Mouse (Mus musculus): Measurements from ENCODE around the gene Fam102b. TPM values are rescaled to one million over a fixed set of nuclear protein-coding genes. Genes with fewer than 3 reads are reported as not detected.

The Fam102b gene
- polyA plus RNA-seq, 1 experiment = 13.6 TPM

DNA sequence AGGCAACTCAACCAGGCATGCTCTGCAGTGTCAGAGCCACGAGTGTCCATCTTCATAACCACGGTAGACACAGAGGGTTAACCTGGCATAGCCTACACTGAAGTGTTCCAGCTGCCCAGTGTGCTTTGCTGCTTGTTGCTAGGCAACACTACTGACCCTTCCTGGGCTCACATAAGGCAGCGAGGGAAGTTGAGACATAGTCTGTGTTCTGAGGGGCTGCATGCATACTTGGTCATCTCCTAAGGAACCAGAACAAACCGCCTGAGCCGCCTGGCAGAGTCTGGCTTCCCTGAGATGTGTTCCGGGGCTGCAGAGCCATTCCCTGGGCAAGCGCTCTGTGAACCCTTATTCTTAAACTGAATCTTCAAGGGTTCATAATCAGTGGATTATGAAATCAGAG lies 66.2 kb downstream of the Fam102b start:
- DNase-seq (ENCODE audit: low read depth) = no peak

DNA sequence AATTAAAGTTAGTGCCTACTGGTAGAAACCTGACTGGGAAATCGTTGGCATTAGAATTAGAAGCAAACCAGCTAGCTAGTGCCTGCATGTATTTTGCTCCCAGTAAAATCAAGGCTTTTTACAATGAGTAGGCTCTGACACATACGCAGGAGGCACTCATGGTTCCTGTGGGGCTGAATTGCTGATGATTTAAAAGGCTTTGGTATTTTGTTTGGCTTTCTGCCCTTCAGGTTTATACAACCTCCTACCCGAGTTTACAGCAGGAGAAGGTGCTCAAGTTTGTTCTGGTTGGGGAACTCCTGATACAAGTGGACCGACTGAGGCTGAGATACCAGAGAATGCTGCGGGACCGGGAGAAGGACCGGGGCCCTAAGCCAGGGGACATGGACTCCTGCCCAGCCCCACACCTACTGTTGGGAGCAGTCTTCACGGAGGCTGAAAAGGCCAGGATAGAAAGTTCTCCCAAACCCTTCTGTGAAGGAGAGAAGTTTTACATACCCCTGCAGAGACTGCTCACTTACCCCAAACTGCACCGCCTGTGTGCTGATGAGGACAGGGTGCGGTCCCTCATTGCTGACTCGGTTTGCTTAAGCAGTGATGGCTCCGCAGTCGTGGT lies 67.6 kb downstream of the Fam102b start:
- no peak for DNase-seq (ENCODE audit: low read depth)

DNA sequence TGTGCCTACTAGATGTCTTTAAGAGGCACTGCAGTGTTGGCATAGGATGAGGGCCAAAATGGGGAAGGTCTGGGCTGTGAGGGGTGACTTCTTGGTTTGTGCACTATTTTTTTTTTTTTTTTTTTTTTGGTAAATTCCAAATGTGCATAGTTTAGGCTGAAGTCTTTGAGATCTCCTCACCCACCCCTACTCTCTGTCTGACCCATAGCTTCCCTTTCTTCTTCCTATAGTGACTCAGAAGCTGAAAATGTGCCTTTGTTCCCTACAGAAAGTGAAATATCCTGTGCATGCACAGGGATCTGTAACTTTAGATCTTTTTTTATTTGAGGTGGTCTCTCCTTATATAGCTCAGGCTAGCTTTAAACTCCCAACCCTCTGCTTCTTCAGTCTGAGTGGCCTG lies 69.4 kb downstream of the Fam102b start:
- no peak for DNase-seq (ENCODE audit: low read depth)

DNA sequence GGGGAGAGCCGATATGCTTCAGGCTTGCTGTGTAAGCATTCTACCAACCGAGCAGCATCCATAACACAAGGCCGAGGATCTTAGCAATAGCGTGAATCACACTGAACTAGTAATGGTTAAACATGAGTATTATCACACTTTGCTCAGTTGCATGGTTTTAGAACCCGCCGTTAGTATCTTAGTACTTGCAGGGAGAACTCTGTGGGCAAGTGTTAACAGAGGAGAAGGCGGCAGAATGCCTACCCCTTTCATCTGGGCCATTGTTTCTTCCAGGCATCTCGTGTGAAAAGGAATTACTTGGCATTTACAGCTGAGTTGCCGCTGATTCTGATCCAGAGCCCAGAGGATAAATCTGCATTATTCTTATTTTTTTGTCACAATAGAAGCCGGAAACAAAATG lies 86.4 kb downstream of the Fam102b start:
- DNase-seq (ENCODE audit: low read depth) = no peak

DNA sequence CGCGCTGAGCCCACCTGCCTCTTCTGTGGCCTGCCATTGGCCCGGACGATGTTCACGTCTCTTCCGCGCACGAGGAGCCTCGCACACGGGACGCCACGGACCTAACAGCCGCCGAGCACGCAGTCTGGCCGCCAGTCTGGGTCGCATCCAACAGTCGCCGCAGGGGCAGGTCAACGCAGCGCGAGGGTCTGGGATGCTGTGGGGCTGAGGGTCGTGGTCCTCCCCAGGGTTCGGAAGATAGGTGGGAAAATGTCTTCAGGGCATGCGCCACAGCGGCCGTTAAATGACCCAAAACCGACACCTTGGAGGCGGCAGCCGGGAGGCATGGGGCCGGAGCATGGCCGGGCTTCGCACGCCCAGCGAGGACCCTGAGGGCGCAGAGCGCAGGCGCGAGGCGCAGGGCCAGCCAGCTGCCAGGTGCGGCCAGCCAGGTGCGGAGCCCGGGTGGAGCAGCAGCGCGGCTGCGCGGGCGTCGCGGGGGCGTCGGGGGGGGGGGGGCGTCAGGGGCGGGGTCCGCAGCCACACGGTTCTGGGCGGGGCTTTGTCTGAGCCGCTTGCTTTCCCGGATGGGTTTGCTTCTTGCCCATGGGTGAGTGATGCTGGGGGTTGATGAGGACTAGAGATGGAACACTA lies 87.3 kb downstream of the Fam102b start, which contains the start of gene Gm9857:
Gene Gm9857 (minus strand): TSS at position 445 of the 633 bp plus-strand sequence.
- no peak for DNase-seq (ENCODE audit: low read depth)

DNA sequence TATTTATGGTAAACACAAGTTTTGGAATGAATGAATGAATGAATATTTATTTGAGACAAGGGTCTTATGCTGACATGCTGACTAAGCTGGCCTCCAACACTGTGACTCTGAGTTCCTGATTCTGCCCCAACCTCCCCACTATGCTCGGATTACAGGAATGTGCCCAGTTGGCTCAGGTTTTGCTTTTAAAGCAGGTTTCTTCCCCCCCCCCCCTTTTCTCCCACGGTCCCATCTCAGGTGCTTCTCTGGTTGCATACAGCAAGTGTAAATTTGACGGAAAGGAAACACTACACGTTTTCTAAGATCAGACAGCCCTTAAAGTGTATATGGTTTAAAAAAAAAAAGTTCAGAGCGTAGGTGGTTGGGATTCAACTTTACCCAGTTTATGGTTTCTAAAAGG lies 87.8 kb downstream of the Fam102b start, which contains the start of gene Henmt1:
Gene Henmt1 (plus strand): TSS at position 301 of the 400 bp plus-strand sequence.
- no peak for DNase-seq (ENCODE audit: low read depth)

DNA sequence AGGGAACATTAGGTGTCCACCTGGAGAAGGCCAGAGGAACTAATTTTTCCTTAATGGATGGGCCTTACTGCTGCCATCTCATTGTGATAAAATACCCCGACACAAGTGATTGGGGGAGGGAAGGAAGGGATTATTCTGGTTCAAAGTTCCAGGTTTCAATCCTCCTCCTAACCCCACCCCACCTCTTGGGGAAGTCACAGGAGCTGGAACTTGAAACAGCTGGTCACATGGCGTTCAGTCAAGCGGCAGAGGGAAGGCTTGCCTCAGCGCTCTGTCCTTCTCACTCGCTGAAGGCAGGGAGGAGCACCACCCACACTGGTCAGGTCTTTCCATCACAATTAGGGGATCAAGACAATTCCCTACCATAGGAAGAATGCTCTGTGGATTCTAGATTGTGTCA lies 88.7 kb downstream of the Fam102b start:
- DNase-seq (ENCODE audit: low read depth) = no peak

DNA sequence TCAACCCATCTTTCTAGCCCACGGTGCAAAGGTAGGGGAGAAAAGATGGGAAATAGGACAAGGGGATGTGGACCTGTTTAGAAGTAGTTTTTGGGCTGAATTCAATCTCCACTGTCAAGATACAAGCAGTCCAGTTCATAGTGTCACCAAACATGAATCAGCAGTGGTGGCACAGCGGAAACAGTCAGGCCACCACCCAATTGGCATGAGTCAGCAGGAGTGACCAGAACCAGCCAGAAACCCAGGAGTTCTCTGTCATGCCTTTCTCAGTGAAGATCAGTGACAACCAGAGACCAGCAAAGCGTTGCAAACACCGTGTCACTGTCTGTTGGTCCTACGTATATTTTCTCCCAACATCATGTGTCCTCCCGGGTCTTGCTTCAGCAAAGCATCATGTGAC lies 93.8 kb downstream of the Fam102b start:
- no peak for DNase-seq (ENCODE audit: low read depth)

DNA sequence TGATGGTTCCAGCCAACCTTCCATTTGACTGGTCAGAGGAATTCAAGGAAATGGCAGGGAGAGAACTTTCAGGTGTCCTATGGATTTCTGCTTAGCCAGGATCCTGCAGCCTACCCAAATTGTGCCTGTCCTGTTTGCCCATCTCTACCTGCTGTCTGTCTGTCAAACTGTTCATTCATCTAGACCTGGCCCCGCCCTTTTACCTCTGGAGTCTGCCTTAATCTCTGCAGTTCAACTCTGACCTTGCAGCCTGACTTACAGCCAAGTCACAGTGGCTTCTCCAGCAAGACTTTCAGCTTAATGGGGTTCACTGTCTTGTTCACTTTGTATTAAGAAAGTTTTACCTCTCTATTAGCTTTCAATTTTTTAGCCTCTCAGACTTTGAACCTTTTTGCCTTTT lies 101.1 kb downstream of the Fam102b start:
- DNase-seq (ENCODE audit: low read depth) = no peak

DNA sequence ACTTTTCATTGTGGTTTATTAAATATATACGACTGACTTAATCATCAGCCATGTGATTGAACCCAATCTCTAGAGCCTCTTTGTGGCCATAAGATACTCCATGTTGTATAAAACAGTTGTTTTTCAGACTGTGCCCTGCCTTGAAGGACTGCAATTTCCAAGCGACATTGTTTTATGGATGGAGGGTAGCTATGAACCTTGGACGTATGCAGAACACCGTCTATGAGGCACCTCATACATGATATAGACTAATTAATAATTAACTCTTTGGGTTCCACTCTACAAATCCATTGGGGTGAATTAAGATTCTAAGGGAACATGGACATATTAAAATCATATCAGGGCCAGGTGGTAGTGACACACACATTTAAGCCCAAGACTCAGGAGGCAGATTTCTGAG lies 101.7 kb downstream of the Fam102b start:
- no peak for DNase-seq (ENCODE audit: low read depth)

DNA sequence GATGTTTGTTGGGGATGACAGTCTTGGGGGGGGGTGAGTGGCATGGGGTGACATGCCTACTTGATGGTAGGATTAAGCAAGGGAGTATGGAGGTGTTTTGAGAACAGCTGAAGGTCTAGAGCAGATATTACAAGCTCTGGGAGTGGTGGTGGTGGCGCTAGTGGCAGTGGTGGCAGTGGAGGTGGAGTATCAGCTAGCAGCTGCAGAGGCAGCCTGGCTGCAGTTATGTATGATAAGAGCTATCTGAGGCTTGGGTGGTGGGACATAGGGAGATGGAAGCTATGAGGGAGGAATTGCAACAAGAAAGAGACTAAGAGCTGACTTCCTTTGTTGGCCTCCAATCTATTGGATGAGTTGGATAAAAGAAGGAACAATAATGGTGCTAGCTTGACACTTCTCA lies 105.6 kb downstream of the Fam102b start:
- no peak for DNase-seq (ENCODE audit: low read depth)

Other genes starting within 250 kb of the Fam102b start
- 14.2 and 17.3 TPM in 2 replicates for gene Stxbp3, start 187.1 kb downstream of the Fam102b start, polyA plus RNA-seq (2012; rRNA removed)
- 3.1 and 5.9 TPM in 2 replicates for gene Fndc7, start 137.6 kb downstream of the Fam102b start, polyA plus RNA-seq (2012; rRNA removed)
- gene Prpf38b, start 115.9 kb downstream of the Fam102b start, polyA plus RNA-seq (2012; rRNA removed) = 40.6 and 49.2 TPM in 2 replicates
- 0.49 and 0.65 TPM in 2 replicates for gene Henmt1, start 87.7 kb downstream of the Fam102b start, polyA plus RNA-seq (2012; rRNA removed)
- 0.74 and 0.99 TPM in 2 replicates for gene Gm9857, start 87.2 kb downstream of the Fam102b start, polyA plus RNA-seq (2012; rRNA removed)
- gene Slc25a54, start 52.9 kb upstream of the Fam102b start, polyA plus RNA-seq (2012; rRNA removed) = not detected in 2 replicates
- gene Slc25a24, start 95.5 kb upstream of the Fam102b start, polyA plus RNA-seq (2012; rRNA removed) = 4.0 and 5.4 TPM in 2 replicates